Mouse (Mus musculus) urinary bladder, postnatal 36 days (tissue): Measurements from ENCODE around the gene Nap1l4.
"Not testable (repeated sequence)": the region's sequence is repeated elsewhere in the genome, so short reads cannot be mapped to it uniquely, and the experiment has no call there.

Experiments
- DNase-seq, 2 experiments: peaks; one replicate each; pipeline ENCODE4 v3.0.0; 2022; ENCODE audit warnings: low spot score in 2 of 2, mixed read lengths in 1 of 2

The Nap1l4 gene

GRCm38 (mm10) chr7:143548976-143549457 is at the start of gene Nap1l4:
Nap1l4 (minus strand) TSS chr7:143549106.
- DNase-seq: peak; percentile 99 to 100

- DNase-seq: no peak
Observed at GRCm38 (mm10) chr7:143594865-143595264, 46.0 kb upstream of the Nap1l4 start.

GRCm38 (mm10) chr7:143592255-143592654 is 43.3 kb upstream of the Nap1l4 start:
- peak in 1 of 2 experiments; percentile 14 for DNase-seq

- DNase-seq: no peak
Observed at GRCm38 (mm10) chr7:143588006-143588405, 39.1 kb upstream of the Nap1l4 start.

GRCm38 (mm10) chr7:143587586-143587985 is 38.7 kb upstream of the Nap1l4 start:
- DNase-seq: no peak

- peak; percentile 53 to 64 for DNase-seq
Observed at GRCm38 (mm10) chr7:143583956-143584355, 35.0 kb upstream of the Nap1l4 start.

GRCm38 (mm10) chr7:143583025-143583424 is 34.1 kb upstream of the Nap1l4 start:
- no peak for DNase-seq

- no peak for DNase-seq
Observed at GRCm38 (mm10) chr7:143575751-143576150, 26.8 kb upstream of the Nap1l4 start.

- no peak for DNase-seq
Observed at GRCm38 (mm10) chr7:143565648-143566039, 16.7 kb upstream of the Nap1l4 start.

- DNase-seq: no peak
Observed at GRCm38 (mm10) chr7:143565015-143565647, 16.2 kb upstream of the Nap1l4 start.

- no peak for DNase-seq
Observed at GRCm38 (mm10) chr7:143563787-143564186, 14.9 kb upstream of the Nap1l4 start.

- DNase-seq: no peak
Observed at GRCm38 (mm10) chr7:143557616-143558015, 8.7 kb upstream of the Nap1l4 start.

GRCm38 (mm10) chr7:143556964-143557610 is 8.2 kb upstream of the Nap1l4 start:
- DNase-seq: peak in 1 of 2 experiments; percentile 73

- DNase-seq: no peak
Observed at GRCm38 (mm10) chr7:143549588-143550220, 798 bp upstream of the Nap1l4 start.

- DNase-seq: no peak
Observed at GRCm38 (mm10) chr7:143548231-143548961, 510 bp downstream of the Nap1l4 start.

- no peak for DNase-seq
Observed at GRCm38 (mm10) chr7:143546554-143546953, 2.4 kb downstream of the Nap1l4 start.

GRCm38 (mm10) chr7:143544368-143544767 is 4.5 kb downstream of the Nap1l4 start:
- no peak for DNase-seq

- DNase-seq: no peak
Observed at GRCm38 (mm10) chr7:143538671-143539070, 10.2 kb downstream of the Nap1l4 start.

GRCm38 (mm10) chr7:143538229-143538628 is 10.7 kb downstream of the Nap1l4 start:
- not testable (repeated sequence) for DNase-seq

GRCm38 (mm10) chr7:143536251-143536650 is 12.7 kb downstream of the Nap1l4 start:
- DNase-seq: no peak

GRCm38 (mm10) chr7:143533284-143533683 is 15.6 kb downstream of the Nap1l4 start:
- no peak for DNase-seq

- DNase-seq: no peak
Observed at GRCm38 (mm10) chr7:143532410-143532809, 16.5 kb downstream of the Nap1l4 start.
